ENCODE assay signal across 14 mouse cellular contexts in genomic region chr19:7302493-7302797, GRCm38 (mm10). TPM values are rescaled to one million over a fixed set of nuclear protein-coding genes. Genes with fewer than 3 reads are reported as not detected.
DNase-seq lines count a peak whose midpoint lies in the region; ATAC-seq and TF ChIP-seq lines count a peak whose summit lies in the region.
"Had no signal": no experiment of that assay in that cellular context is flagged by ENCODE, and none has a peak within 500 bp of the region (broad histone marks: within the 10 kb centered on the region; RNA-seq: fewer than 3 reads in every experiment).

No protein-coding gene starts in this region.

- DNase-seq in embryonic facial prominence, embryonic 10.5 days (ENCODE audit: low spot score): no peak
- no peak for DNase-seq in limb, embryonic 10.5 days (ENCODE audit: low spot score)
- DNase-seq in kidney, adult 11 months: peak; percentile 86
- no peak for DNase-seq in yolk sac, embryonic 10.5 days (ENCODE audit: low spot score)
- DNase-seq in cerebellum, postnatal 36 days: no peak
- DNase-seq: adrenal gland, adult 8-10 months; gastrocnemius, postnatal 36 days; layer of hippocampus, adult 9-11 months had no signal

- H3K4me2 ChIP-seq in embryonic facial prominence, embryonic 15.5 days (replicated peaks): no peak overlapping the region
- no peak overlapping the region for H3K4me2 ChIP-seq in limb, embryonic 15.5 days
- peak overlapping the region; percentile 73 for H3K4me2 ChIP-seq in myocyte (ENCODE audit: low read depth)
- H3K4me2 ChIP-seq: forebrain, embryonic 12.5 days; limb, embryonic 12.5 days had no signal

- no peak for TF ChIP-seq POLR2A in myocyte (IDR thresholded peaks at IDR 0.05; ENCODE audit: insufficient read length, low read depth)

- H3K79me2 ChIP-seq in myocyte (ENCODE audit: control insufficient read depth, insufficient read depth): peaks cover 56% of the 10 kb centered on the region

- H3K36me3 ChIP-seq in embryonic facial prominence, embryonic 15.5 days: no peaks in the 10 kb centered on the region
- H3K36me3 ChIP-seq in embryonic facial prominence, embryonic 10.5 days (replicated peaks): peaks cover 52% of the 10 kb centered on the region
- H3K36me3 ChIP-seq in limb, embryonic 15.5 days: 0 out of 2 replicates have a peak, but pooled peaks cover 8% of the 10 kb centered on the region
- peaks cover 24% of the 10 kb centered on the region for H3K36me3 ChIP-seq in limb, embryonic 10.5 days
- no peaks in the 10 kb centered on the region for H3K36me3 ChIP-seq in myocyte (ENCODE audit: control insufficient read depth, insufficient read depth)

- ATAC-seq in embryonic facial prominence, embryonic 15.5 days (ENCODE audit: insufficient number of reproducible peaks, low FRiP score, low TSS enrichment, low read depth): no peak
- ATAC-seq in limb, embryonic 15.5 days (ENCODE audit: insufficient number of reproducible peaks, low FRiP score, low TSS enrichment, low read depth): no peak

- H3K27me3 ChIP-seq in embryonic facial prominence, embryonic 15.5 days: no peaks in the 10 kb centered on the region
- no peaks in the 10 kb centered on the region for H3K27me3 ChIP-seq in embryonic facial prominence, embryonic 10.5 days (replicated peaks; ENCODE audit: low read depth, poor library complexity, severe bottlenecking)
- no peaks in the 10 kb centered on the region for H3K27me3 ChIP-seq in limb, embryonic 15.5 days
- no peaks in the 10 kb centered on the region for H3K27me3 ChIP-seq in limb, embryonic 10.5 days (ENCODE audit: low read depth, poor library complexity, severe bottlenecking)
- H3K27me3 ChIP-seq in myocyte (ENCODE audit: control insufficient read depth, insufficient read depth, insufficient read length): no peaks in the 10 kb centered on the region
- H3K27me3 ChIP-seq: forebrain, embryonic 12.5 days; limb, embryonic 12.5 days had no signal

- no peak overlapping the region for H3K4me3 ChIP-seq in embryonic facial prominence, embryonic 15.5 days (replicated peaks)
- H3K4me3 ChIP-seq in embryonic facial prominence, embryonic 10.5 days: no peak overlapping the region
- no peak overlapping the region for H3K4me3 ChIP-seq in limb, embryonic 15.5 days
- no peak overlapping the region for H3K4me3 ChIP-seq in limb, embryonic 10.5 days
- H3K4me3 ChIP-seq in myocyte: no peak overlapping the region
- H3K4me3 ChIP-seq: forebrain, embryonic 12.5 days; limb, embryonic 12.5 days had no signal

- no peak overlapping the region for H3K9ac ChIP-seq in embryonic facial prominence, embryonic 15.5 days
- no peak overlapping the region; the same call in 1 of the 2 replicates for H3K9ac ChIP-seq in limb, embryonic 15.5 days
- H3K9ac ChIP-seq: forebrain, embryonic 12.5 days; limb, embryonic 12.5 days had no signal

- no peak overlapping the region for H3ac ChIP-seq in myocyte (ENCODE audit: control insufficient read depth, insufficient read length)

- no peaks in the 10 kb centered on the region for H3K9me3 ChIP-seq in embryonic facial prominence, embryonic 15.5 days (replicated peaks)
- H3K9me3 ChIP-seq in embryonic facial prominence, embryonic 10.5 days: no peaks in the 10 kb centered on the region
- no peaks in the 10 kb centered on the region for H3K9me3 ChIP-seq in limb, embryonic 15.5 days
- H3K9me3 ChIP-seq in limb, embryonic 10.5 days (replicated peaks): no peaks in the 10 kb centered on the region
- H3K9me3 ChIP-seq: forebrain, embryonic 12.5 days; limb, embryonic 12.5 days had no signal

- peaks cover 35% of the 10 kb centered on the region for H3K4me1 ChIP-seq in embryonic facial prominence, embryonic 15.5 days
- peaks cover 15% of the 10 kb centered on the region for H3K4me1 ChIP-seq in embryonic facial prominence, embryonic 10.5 days
- peaks cover 21% of the 10 kb centered on the region for H3K4me1 ChIP-seq in limb, embryonic 15.5 days
- peaks cover 11% of the 10 kb centered on the region; the same call in 1 of the 2 replicates for H3K4me1 ChIP-seq in limb, embryonic 10.5 days

- 60% methylated on average over 1 of the region's 1 CpGs for WGBS in embryonic facial prominence, embryonic 15.5 days
- WGBS in embryonic facial prominence, embryonic 10.5 days: 76% methylated on average over 1 of the region's 1 CpGs
- WGBS in limb, embryonic 15.5 days: 88% methylated on average over 1 of the region's 1 CpGs
- WGBS in limb, embryonic 10.5 days: 67% methylated on average over 1 of the region's 1 CpGs

- peak overlapping the region; percentile 44 for H3K27ac ChIP-seq in embryonic facial prominence, embryonic 15.5 days (replicated peaks)
- no peak overlapping the region for H3K27ac ChIP-seq in embryonic facial prominence, embryonic 10.5 days (replicated peaks)
- peak overlapping the region; percentile 57; the same call in 1 of the 2 replicates for H3K27ac ChIP-seq in limb, embryonic 15.5 days
- no peak overlapping the region for H3K27ac ChIP-seq in limb, embryonic 10.5 days
- H3K27ac ChIP-seq: forebrain, embryonic 12.5 days; limb, embryonic 12.5 days; macrophage had no signal

TF ChIP-seq in myocyte, 11 proteins besides CTCF, POLR2A, EP300 and RAD21:
- no peak for TF ChIP-seq MYOG (IDR thresholded peaks at IDR 0.05; ENCODE audit: control insufficient read depth in 1 of 3, insufficient read depth in 1 of 3, insufficient read length in 2 of 3, low read depth in 2 of 3)
- TF ChIP-seq USF1 (IDR thresholded peaks at IDR 0.05; ENCODE audit: low read depth): no peak
- TF ChIP-seq SRF (IDR thresholded peaks at IDR 0.05; ENCODE audit: control insufficient read depth, insufficient read length, low read depth): no peak
- TF ChIP-seq TCF3 (IDR thresholded peaks at IDR 0.05; ENCODE audit: insufficient read length, low read depth): no peak
- no peak for TF ChIP-seq TCF12 (IDR thresholded peaks at IDR 0.05; ENCODE audit: insufficient read depth, poor library complexity, severe bottlenecking)
- TF ChIP-seq CEBPB (IDR thresholded peaks at IDR 0.05; ENCODE audit: insufficient read depth, poor library complexity, severe bottlenecking): no peak
- TF ChIP-seq POLR2AphosphoS2 (IDR thresholded peaks at IDR 0.05; ENCODE audit: insufficient read length, low read depth): no peak
- TF ChIP-seq REST (IDR thresholded peaks at IDR 0.05; ENCODE audit: insufficient read depth, insufficient read length): no peak
- TF ChIP-seq E2F4 (IDR thresholded peaks at IDR 0.05; ENCODE audit: insufficient read depth): no peak

RNA-seq across cellular contexts. Expression of gene Rcor2, which starts 35.3 kb away (rescaled TPM):
- 20.3 and 22.9 TPM in 2 replicates for polyA plus RNA-seq in embryonic facial prominence, embryonic 15.5 days (2015; fragmentation: Nextera tagmentation; extraction: Ambion mirVana)
- polyA plus RNA-seq in embryonic facial prominence, embryonic 10.5 days (2016; fragmentation: Nextera tagmentation; extraction: Ambion mirVana): 51.0 and 58.6 TPM in 2 replicates
- polyA plus RNA-seq in limb, embryonic 15.5 days (2015; fragmentation: Nextera tagmentation; extraction: Ambion mirVana): 16.9 TPM in 2 replicates
- polyA plus RNA-seq in limb, embryonic 10.5 days (2016; fragmentation: Nextera tagmentation; extraction: Ambion mirVana): 54.9 and 63.1 TPM in 2 replicates
- polyA plus RNA-seq in myocyte (2012; fragmentation: generic; extraction: Trizol): 34.1 TPM

RNA-seq across cellular contexts. Expression of gene Mark2, which starts 39.2 kb away (rescaled TPM):
- polyA plus RNA-seq in embryonic facial prominence, embryonic 15.5 days (2015; fragmentation: Nextera tagmentation; extraction: Ambion mirVana): 54.9 and 60.2 TPM in 2 replicates
- 48.5 and 49.1 TPM in 2 replicates for polyA plus RNA-seq in embryonic facial prominence, embryonic 10.5 days (2016; fragmentation: Nextera tagmentation; extraction: Ambion mirVana)
- 41.1 and 46.4 TPM in 2 replicates for polyA plus RNA-seq in limb, embryonic 15.5 days (2015; fragmentation: Nextera tagmentation; extraction: Ambion mirVana)
- polyA plus RNA-seq in limb, embryonic 10.5 days (2016; fragmentation: Nextera tagmentation; extraction: Ambion mirVana): 50.1 and 53.4 TPM in 2 replicates
- 33.7 TPM for polyA plus RNA-seq in myocyte (2012; fragmentation: generic; extraction: Trizol)

Comparison
In these comparisons a context has a peak if more than half of its experiments do, and no peak if none do; other contexts are left out.
1. H3K27ac ChIP-seq: peak in embryonic facial prominence, embryonic 15.5 days (single experiment) and limb, embryonic 15.5 days (single experiment); none in embryonic facial prominence, embryonic 10.5 days (single experiment) and limb, embryonic 10.5 days (single experiment).